Mouse (Mus musculus) testis, adult 2 months (tissue): ENCODE results near the gene Krt81.

Experiments
- CTCF ChIP-seq: fragments of 200-500 bp; IDR thresholded peaks from 2 replicates; pipeline ENCODE4 v1.5.1; 2012; ENCODE audit warnings: low read depth, mild to moderate bottlenecking, inconsistent platforms, low read length, moderate library complexity; ENCODE audit not compliant: control insufficient read depth, insufficient read depth, insufficient replicate concordance
- POLR2A ChIP-seq: fragments of 200-500 bp; IDR thresholded peaks from 2 replicates; pipeline ENCODE4 v1.6.1; 2012; ENCODE audit warnings: low read depth, mild to moderate bottlenecking, inconsistent platforms, low read length, moderate library complexity; ENCODE audit not compliant: control insufficient read depth

DNA sequence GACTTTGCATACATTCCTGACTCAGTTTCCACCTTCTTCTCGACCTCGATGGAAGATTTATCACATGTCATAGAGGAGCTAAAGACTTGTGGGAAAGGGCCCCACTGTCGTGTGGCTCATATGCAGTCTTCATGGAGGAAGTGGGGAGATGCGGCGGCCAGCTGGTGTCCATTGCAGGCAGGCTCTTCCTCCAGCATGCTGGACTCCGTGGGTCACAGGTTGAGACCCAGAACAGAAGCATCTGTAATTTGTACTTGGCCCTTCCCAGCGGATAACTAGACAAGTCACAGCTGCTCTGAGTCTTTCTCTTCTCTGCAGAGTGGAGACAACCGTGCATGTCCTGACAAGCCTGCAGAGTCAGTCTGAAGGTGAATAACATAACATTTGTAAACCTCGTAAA is 44.7 kb upstream of the Krt81 start:
- TF ChIP-seq CTCF (no peak), POLR2A (no peak)
